Mouse (Mus musculus): ENCODE measurements around the gene Rnf2.

DNA sequence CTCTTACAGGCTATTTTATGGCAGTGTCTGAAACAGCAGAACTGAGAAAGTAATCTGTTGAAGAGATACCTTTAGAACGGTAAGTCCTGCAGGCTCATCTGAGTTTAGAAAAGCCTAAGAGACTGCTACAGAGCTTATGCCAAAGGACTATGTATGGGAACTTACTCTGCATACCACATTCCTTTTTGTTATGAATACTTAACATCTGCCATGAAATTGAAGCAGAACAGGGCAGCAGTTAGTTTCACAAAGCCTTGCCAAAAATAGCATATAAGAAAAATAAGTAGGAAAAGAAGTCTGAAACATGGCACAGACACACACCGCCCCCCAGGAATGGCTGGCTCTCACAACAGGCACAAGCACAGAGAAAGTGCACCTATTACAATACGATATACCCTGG lies 90.9 kb downstream of the Rnf2 start:
- no peak for TF ChIP-seq CTCF (IDR thresholded peaks at IDR 0.05; ENCODE audit: insufficient read depth, low read depth, low read length)
- TF ChIP-seq POLR2A (IDR thresholded peaks at IDR 0.05; ENCODE audit: insufficient read depth, low read depth, low read length), result no peak
